Mouse (Mus musculus) testis, postnatal 14 days (tissue): ENCODE results near the gene Lmntd1.

Experiments
- DNase-seq: peaks from one replicate; pipeline ENCODE4 v3.0.0; 2021; ENCODE audit warnings: low spot score

Gene Lmntd1

DNA sequence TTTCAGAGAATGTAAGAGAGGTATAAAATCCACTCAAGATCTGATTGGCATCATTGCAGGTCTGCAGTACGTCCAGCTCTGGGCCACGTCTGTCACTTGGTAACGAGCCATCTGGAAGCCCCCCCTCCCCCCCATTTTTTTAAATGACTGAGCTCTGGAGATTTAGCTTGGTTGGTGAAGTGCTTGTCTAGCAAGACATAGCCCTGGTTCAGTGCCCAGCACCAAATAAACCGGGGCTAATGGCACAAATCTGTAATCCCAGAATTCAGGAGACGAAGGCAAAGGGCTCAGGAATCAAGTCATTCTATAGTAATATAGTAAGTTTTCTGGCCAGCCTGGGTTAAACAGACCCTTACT, 130.8 kb downstream of the Lmntd1 start:
- DNase-seq: no peak

DNA sequence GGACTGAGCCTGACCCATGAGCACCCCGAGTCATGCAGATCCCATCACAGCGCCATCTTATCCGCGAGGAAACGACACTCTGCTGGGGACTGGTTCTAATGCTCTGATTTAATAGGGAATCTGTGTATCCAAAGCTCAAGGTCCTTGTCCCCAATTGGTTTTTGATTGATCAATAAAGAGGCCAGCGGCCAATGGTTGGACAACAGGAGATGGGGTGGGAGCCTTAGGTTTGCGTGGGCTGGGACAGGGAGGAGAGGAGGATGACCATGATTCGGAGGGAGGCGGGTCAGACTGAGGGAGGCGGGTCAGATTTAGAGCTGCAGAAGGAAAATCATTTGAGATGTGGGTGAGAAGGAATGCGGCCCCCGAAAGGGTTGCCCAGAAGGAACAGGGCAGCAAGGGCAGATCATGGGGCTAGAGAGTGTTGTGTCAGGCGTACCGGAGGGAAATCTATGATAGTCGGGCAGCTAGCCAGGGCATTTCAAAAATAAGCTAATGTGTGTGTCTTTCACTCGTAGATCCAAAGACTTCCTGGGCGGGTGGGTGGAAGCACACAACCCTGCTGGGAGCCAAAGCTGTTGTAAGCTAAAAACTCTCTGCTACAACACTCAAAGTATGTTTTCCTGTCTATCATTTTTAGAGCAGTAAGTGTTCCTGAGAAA, 131.3 kb downstream of the Lmntd1 start:
- DNase-seq: no peak

- DNase-seq: peak; percentile 56
Observed at GRCm38 (mm10) chr6:145481938-145482337, 132.2 kb downstream of the Lmntd1 start.

- DNase-seq: peak; percentile 62
Observed at GRCm38 (mm10) chr6:145478821-145479271, 135.3 kb downstream of the Lmntd1 start.

GRCm38 (mm10) chr6:145477367-145477905, 136.7 kb downstream of the Lmntd1 start:
- no peak for DNase-seq

DNA sequence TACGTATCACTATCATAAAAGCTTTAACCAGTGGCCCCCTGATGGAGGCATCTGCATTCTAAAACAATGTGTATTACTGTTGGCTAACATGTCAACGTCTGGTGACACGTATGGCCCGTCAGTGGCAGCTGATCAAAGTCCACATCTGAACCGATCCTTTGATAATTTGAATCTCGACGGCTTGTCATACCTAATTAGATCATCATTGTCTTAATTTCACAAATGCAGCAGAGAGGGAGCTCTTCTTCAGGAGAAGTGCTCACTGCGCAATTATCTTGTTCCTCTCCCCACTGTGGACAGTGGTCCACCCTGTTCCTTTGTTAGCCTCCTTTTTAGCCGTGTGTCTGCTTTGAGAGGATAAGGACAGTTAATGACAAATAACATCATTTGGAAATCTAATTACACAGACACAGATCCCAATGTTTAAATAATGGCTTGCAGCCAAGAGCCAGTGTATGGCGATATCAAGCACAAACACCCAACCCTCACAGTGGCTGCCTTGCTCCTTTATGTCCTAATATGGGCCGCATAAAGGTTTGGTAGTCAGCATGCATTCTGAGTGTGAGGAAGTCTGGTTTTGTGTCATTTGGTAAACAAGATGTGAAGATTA, 142.4 kb downstream of the Lmntd1 start:
- no peak for DNase-seq

DNA sequence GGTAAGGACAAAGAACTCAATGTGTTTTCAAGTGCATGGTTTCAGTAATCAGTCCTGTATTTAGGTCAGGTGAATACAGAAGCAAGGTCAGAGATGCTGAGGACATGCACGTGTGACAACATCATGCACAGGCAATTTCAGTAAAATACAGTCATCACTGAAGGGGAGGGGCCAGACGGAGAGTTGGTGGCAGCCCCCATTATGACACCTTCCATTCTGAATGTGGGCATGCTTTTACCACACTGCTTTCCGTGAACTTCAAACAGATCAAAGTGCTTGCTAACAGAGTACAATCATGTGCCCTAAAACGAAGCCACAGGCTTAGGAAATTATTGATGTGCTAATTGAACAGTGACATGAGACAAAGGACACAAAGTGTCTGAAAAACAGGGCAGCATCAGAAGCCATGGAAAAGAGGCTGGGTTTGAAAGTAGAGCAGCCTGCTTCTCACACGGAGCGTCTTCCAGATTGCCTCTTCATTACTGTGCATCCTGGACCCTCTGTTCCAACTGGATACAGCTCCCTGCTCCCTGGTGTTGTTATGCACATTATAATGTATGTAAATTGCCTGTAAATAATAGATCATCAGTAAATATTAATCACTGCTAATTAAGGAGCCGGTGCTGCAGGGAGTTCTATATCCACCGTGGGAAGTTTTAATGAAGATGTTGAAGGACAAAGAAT, 144.7 kb downstream of the Lmntd1 start:
- DNase-seq: no peak

DNA sequence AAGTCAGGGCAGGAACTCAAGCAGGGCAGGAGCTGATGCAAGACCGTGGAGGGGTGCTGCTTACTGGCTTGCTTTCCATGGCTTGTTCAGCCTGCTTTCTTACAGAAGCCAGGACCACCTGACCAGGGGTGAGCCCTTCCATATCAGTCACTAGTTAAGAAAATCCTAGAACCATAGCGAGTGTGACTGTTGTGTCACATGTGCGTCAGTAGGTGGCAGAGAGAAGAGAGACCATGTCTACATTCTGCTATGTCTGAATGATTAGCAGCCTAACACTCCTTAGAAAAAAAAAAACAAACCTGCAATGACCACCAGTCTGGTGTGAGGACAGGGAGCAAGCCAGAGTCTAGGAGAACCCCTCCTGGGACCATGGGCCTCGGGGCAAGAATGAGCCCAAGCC, 150.1 kb downstream of the Lmntd1 start:
- no peak for DNase-seq

DNA sequence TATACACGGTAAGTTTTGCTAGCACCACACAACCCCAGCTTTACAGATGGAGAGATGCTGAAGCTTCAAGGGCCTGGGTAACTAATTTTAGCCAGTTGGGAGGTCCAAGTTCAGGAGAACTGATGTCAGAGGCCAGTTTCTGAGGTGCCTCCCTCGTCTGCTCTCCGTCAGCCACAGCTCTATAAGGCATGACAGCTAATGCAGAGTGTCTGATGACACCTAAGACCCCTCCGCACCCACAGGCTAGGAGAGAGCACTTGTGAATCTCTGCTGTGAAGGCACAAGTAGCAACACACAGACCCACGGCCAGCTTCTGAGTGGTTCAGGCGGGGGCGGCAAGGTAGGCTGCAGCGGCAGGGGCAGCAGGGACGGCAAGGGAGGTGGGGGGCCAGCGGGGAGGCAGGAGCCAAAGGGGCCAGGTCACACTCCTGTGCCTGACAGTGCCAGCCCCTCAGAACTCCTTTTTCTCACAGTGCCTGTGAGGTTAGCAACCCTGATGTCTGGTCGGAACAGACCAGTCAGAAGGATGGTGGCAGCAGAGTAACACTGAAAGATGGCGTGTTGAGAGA, 151.4 kb downstream of the Lmntd1 start:
- no peak for DNase-seq

DNA sequence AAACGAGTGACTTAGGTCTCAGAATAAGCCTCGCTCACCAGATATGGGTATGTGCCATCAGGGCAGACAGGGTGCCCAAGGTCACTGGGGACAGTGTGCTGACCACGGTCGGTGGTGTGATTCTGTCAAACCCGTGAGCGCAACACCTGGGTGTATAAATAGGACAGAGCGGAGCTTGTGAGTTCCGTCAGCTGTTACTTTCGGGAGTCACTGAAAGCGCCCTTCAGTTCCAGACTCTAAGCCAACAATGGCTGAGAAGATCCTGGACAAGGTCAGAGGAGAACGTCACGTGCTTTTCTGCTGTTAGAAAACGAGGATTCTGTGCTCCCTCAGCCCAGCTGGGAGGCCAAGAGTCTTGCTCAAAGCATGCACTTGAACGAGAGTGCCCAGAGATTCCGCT, 157.1 kb downstream of the Lmntd1 start:
- peak; percentile 39 for DNase-seq

GRCm38 (mm10) chr6:145450628-145451403, 163.3 kb downstream of the Lmntd1 start:
- DNase-seq: no peak

- DNase-seq: no peak
Observed at GRCm38 (mm10) chr6:145448361-145448760, 165.8 kb downstream of the Lmntd1 start.

DNA sequence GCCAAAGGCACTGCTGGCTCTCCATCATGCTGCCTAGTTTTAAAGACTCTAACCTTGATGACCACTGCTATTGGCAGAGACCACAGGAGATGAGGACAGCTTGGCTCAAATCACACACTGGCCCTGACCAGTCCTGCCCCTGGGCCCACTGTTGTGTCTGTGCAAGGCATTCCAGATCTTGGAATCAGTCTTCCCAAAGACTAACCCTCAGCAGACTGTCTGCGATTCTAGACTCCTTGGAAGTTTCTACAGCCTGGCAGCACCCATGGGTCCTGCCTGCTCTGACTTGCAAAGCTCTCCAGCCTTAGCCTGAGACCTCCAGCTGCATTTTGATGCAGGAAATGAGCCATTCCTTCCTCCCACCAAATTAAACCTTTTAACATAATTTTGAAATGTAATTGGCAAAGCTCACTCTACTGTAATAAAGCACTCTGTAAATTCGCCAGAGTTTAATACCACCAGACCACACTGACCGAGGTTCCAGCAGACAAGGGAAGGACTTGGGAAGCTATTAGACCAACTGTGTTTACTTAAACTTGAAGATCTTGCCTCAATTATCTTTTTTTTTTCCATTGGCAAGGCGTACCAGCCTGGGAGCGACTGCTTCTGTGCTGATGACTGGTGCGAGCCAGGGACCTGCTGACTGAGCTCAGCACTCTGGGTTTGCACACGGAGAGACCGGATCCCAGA, 168.2 kb downstream of the Lmntd1 start:
- peak; percentile 34 for DNase-seq

- DNase-seq: no peak
Observed at GRCm38 (mm10) chr6:145445380-145445779, 168.7 kb downstream of the Lmntd1 start.

DNA sequence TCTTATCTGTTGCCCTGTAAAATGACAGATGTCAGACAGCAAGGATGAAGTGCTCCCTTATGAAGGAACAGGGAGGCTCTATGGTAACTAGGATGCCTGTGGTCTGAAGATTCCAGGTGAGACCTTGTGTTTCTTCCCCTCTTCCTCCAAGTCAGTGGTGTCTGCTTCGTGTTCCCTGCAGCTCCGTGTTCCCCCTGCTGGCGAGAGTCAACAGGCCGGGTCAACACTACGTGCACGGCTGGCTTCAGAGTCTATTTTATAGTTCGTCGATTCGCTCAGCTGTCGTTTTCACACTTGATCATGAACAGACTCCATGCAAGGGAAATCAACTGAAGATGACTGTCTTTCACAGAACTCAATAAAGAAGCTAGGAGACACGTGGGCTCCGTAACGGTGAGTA, 171.3 kb downstream of the Lmntd1 start:
- no peak for DNase-seq

DNA sequence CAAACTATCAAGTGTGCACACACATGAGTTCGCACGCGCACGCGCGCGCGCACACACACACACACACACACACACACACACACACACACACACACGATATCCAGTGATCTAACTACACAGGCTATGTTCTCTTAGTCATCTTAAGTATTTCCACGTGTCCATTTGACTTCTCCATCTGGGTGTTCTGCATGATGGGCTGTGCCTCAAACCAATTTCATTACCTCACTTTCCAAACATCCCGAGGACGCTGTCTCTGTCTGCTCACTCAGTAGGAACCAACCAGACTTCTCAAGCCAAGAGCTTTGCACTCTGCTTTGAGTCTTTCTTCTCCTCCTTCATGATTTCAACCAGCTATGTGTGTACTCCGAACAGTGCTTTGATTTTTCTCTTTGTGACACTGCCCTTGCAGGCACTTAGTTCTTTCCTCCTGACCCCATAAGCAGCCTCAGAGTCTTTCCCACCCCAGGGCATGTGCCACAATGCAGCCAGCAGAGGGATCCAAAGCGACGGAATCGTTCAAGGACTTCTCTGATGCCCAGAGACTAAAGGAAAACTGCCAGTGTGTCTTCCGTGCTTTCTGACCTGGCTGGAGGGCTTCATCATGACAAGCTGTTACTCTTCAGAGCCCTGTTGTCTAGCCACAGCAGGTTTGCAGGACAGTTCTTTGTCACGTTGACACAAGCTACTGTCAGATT, 172.6 kb downstream of the Lmntd1 start:
- DNase-seq: no peak

GRCm38 (mm10) chr6:145438851-145439250, 175.3 kb downstream of the Lmntd1 start:
- DNase-seq: no peak

DNA sequence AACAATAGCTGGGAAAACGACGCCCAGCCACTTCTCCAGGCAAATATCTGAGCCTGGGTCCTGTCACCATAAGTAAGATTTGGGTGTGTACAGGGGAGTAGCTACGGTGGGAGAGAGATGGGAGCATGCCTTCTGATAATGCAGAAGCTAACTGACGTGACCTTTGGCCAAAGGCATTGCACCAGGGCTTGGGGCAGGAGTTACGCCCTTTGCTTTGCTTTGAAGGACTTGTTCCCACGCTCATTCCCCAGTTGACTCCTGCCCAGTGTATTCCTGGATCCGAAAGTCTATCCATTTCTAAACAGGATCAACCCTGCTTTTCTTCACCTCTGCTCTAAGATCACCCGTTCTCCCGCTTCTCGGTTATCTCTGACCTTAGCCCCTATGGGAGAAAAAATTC, 178.4 kb downstream of the Lmntd1 start:
- DNase-seq: no peak

GRCm38 (mm10) chr6:145435156-145435555, 179.0 kb downstream of the Lmntd1 start:
- DNase-seq: no peak

- DNase-seq: no peak
Observed at GRCm38 (mm10) chr6:145433897-145434296, 180.2 kb downstream of the Lmntd1 start.
